Mouse (Mus musculus): ENCODE measurements around the gene Ptgfr. TPM values are rescaled to one million over a fixed set of nuclear protein-coding genes. Genes with fewer than 3 reads are reported as not detected.

The Ptgfr gene
- polyA plus RNA-seq, 1 experiment, result 0.65 TPM

- Histone ChIP-seq H3K4me1 (ENCODE audit: control insufficient read depth, insufficient read depth, low read length) (no peaks in the 10 kb centered on the region), H3K27ac (ENCODE audit: control insufficient read depth, insufficient read depth, low read depth, low read length, poor library complexity) (no peak overlapping the region), H3K4me3 (replicated peaks; ENCODE audit: control insufficient read depth, low read depth, low read length) (no peak overlapping the region)
- WGBS, result 59% methylated on average over 3 of the region's 3 CpGs
- TF ChIP-seq POLR2A (IDR thresholded peaks at IDR 0.05; ENCODE audit: borderline replicate concordance, control insufficient read depth, low read depth, low read length), result no peak
- TF ChIP-seq CTCF (IDR thresholded peaks at IDR 0.05; ENCODE audit: control insufficient read depth, insufficient read depth, low read length), result no peak
Measured at GRCm38 (mm10) chr3:151840688-151841087, 3.3 kb upstream of the Ptgfr start.

GRCm38 (mm10) chr3:151838372-151838771 is 942 bp upstream of the Ptgfr start:
- TF ChIP-seq CTCF (IDR thresholded peaks at IDR 0.05; ENCODE audit: control insufficient read depth, insufficient read depth, low read length) (no peak), POLR2A (IDR thresholded peaks at IDR 0.05; ENCODE audit: borderline replicate concordance, control insufficient read depth, low read depth, low read length) (no peak)
- no peaks in the 10 kb centered on the region for H3K4me1 ChIP-seq (ENCODE audit: control insufficient read depth, insufficient read depth, low read length)
- H3K4me3 ChIP-seq (replicated peaks; ENCODE audit: control insufficient read depth, low read depth, low read length), result no peak overlapping the region
- no peak overlapping the region for H3K27ac ChIP-seq (ENCODE audit: control insufficient read depth, insufficient read depth, low read depth, low read length, poor library complexity)
- 73% methylated on average over 6 of the region's 6 CpGs for WGBS

GRCm38 (mm10) chr3:151837749-151838148 is 319 bp upstream of the Ptgfr start:
- 30% methylated on average over 9 of the region's 9 CpGs for WGBS
- no peak overlapping the region for H3K4me3 ChIP-seq (replicated peaks; ENCODE audit: control insufficient read depth, low read depth, low read length)
- H3K27ac ChIP-seq (ENCODE audit: control insufficient read depth, insufficient read depth, low read depth, low read length, poor library complexity), result no peak overlapping the region
- TF ChIP-seq CTCF (IDR thresholded peaks at IDR 0.05; ENCODE audit: control insufficient read depth, insufficient read depth, low read length) (no peak), POLR2A (IDR thresholded peaks at IDR 0.05; ENCODE audit: borderline replicate concordance, control insufficient read depth, low read depth, low read length) (no peak)
- no peaks in the 10 kb centered on the region for H3K4me1 ChIP-seq (ENCODE audit: control insufficient read depth, insufficient read depth, low read length)

- H3K4me1 ChIP-seq (ENCODE audit: control insufficient read depth, insufficient read depth, low read length), result no peaks in the 10 kb centered on the region
- no peak overlapping the region for H3K4me3 ChIP-seq (replicated peaks; ENCODE audit: control insufficient read depth, low read depth, low read length)
- TF ChIP-seq POLR2A (IDR thresholded peaks at IDR 0.05; ENCODE audit: borderline replicate concordance, control insufficient read depth, low read depth, low read length), result no peak
- no peak for TF ChIP-seq CTCF (IDR thresholded peaks at IDR 0.05; ENCODE audit: control insufficient read depth, insufficient read depth, low read length)
- WGBS, result 7% methylated on average over 5 of the region's 5 CpGs
- no peak overlapping the region for H3K27ac ChIP-seq (ENCODE audit: control insufficient read depth, insufficient read depth, low read depth, low read length, poor library complexity)
Measured at GRCm38 (mm10) chr3:151836451-151836850, 979 bp downstream of the Ptgfr start.

GRCm38 (mm10) chr3:151835831-151836230 is 1.6 kb downstream of the Ptgfr start:
- no peak overlapping the region for H3K4me3 ChIP-seq (replicated peaks; ENCODE audit: control insufficient read depth, low read depth, low read length)
- H3K27ac ChIP-seq (ENCODE audit: control insufficient read depth, insufficient read depth, low read depth, low read length, poor library complexity), result no peak overlapping the region
- TF ChIP-seq CTCF (IDR thresholded peaks at IDR 0.05; ENCODE audit: control insufficient read depth, insufficient read depth, low read length), result no peak
- no peak for TF ChIP-seq POLR2A (IDR thresholded peaks at IDR 0.05; ENCODE audit: borderline replicate concordance, control insufficient read depth, low read depth, low read length)
- 76% methylated on average over 3 of the region's 3 CpGs for WGBS
- no peaks in the 10 kb centered on the region for H3K4me1 ChIP-seq (ENCODE audit: control insufficient read depth, insufficient read depth, low read length)

GRCm38 (mm10) chr3:151827950-151828610 is 9.3 kb downstream of the Ptgfr start:
- no peak overlapping the region for H3K27ac ChIP-seq (ENCODE audit: control insufficient read depth, insufficient read depth, low read depth, low read length, poor library complexity)
- H3K4me3 ChIP-seq (replicated peaks; ENCODE audit: control insufficient read depth, low read depth, low read length), result no peak overlapping the region
- no peaks in the 10 kb centered on the region for H3K4me1 ChIP-seq (ENCODE audit: control insufficient read depth, insufficient read depth, low read length)
- TF ChIP-seq CTCF (IDR thresholded peaks at IDR 0.05; ENCODE audit: control insufficient read depth, insufficient read depth, low read length) (no peak), POLR2A (IDR thresholded peaks at IDR 0.05; ENCODE audit: borderline replicate concordance, control insufficient read depth, low read depth, low read length) (no peak)
- 66% methylated on average over 11 of the region's 11 CpGs for WGBS

GRCm38 (mm10) chr3:151819811-151820210 is 17.6 kb downstream of the Ptgfr start:
- WGBS, result 79% methylated on average over 4 of the region's 4 CpGs

GRCm38 (mm10) chr3:151818265-151818664 is 19.2 kb downstream of the Ptgfr start:
- Histone ChIP-seq H3K4me3 (replicated peaks; ENCODE audit: control insufficient read depth, low read depth, low read length) (no peak overlapping the region), H3K4me1 (ENCODE audit: control insufficient read depth, insufficient read depth, low read length) (no peaks in the 10 kb centered on the region), H3K27ac (ENCODE audit: control insufficient read depth, insufficient read depth, low read depth, low read length, poor library complexity) (no peak overlapping the region)
- no peak for TF ChIP-seq CTCF (IDR thresholded peaks at IDR 0.05; ENCODE audit: control insufficient read depth, insufficient read depth, low read length)
- TF ChIP-seq POLR2A (IDR thresholded peaks at IDR 0.05; ENCODE audit: borderline replicate concordance, control insufficient read depth, low read depth, low read length), result no peak
- 70% methylated on average over 6 of the region's 6 CpGs for WGBS

More at GRCm38 (mm10) chr3:151819811-151820210, 17.6 kb downstream of the Ptgfr start:
- Histone ChIP-seq H3K4me3 (replicated peaks; ENCODE audit: control insufficient read depth, low read depth, low read length) (no peak overlapping the region), H3K27ac (ENCODE audit: control insufficient read depth, insufficient read depth, low read depth, low read length, poor library complexity) (no peak overlapping the region), H3K4me1 (ENCODE audit: control insufficient read depth, insufficient read depth, low read length) (no peaks in the 10 kb centered on the region)
- TF ChIP-seq POLR2A (IDR thresholded peaks at IDR 0.05; ENCODE audit: borderline replicate concordance, control insufficient read depth, low read depth, low read length), result no peak
- no peak for TF ChIP-seq CTCF (IDR thresholded peaks at IDR 0.05; ENCODE audit: control insufficient read depth, insufficient read depth, low read length)

- Histone ChIP-seq H3K4me1 (ENCODE audit: control insufficient read depth, insufficient read depth, low read length) (no peaks in the 10 kb centered on the region), H3K4me3 (replicated peaks; ENCODE audit: control insufficient read depth, low read depth, low read length) (no peak overlapping the region), H3K27ac (ENCODE audit: control insufficient read depth, insufficient read depth, low read depth, low read length, poor library complexity) (no peak overlapping the region)
- no peak for TF ChIP-seq CTCF (IDR thresholded peaks at IDR 0.05; ENCODE audit: control insufficient read depth, insufficient read depth, low read length)
- WGBS, result 72% methylated on average over 2 of the region's 2 CpGs
Measured at GRCm38 (mm10) chr3:151808613-151809012, 28.8 kb downstream of the Ptgfr start.
